Mouse (Mus musculus): Measurements from ENCODE around the gene Lrrc55.

Lrrc55 gene

GRCm38 (mm10) chr2:85135099-85135498 lies 61.9 kb downstream of the Lrrc55 start:
- in situ Hi-C loops (cut with MboI, MseI): no loop called here

- in situ Hi-C loops (cut with MboI, MseI): loop anchor here in 1 of 2 experiments (5.0 kb wide), 1 partner anchor 430 kb away; no protein-coding TSS in a partner anchor
Measured at GRCm38 (mm10) chr2:85132204-85132603, 64.8 kb downstream of the Lrrc55 start.

GRCm38 (mm10) chr2:85131724-85132123 lies 65.3 kb downstream of the Lrrc55 start:
- in situ Hi-C loops (cut with MboI, MseI): loop anchor here in 1 of 2 experiments (5.0 kb wide), 1 partner anchor 431 kb away; no protein-coding TSS in a partner anchor

- in situ Hi-C loops (cut with MboI, MseI): loop anchor here in 1 of 2 experiments (5.0 kb wide), 1 partner anchor 431 kb away; no protein-coding TSS in a partner anchor
Measured at GRCm38 (mm10) chr2:85131226-85131625, 65.8 kb downstream of the Lrrc55 start.

GRCm38 (mm10) chr2:85129496-85129971 lies 67.5 kb downstream of the Lrrc55 start:
- in situ Hi-C loops (cut with MboI, MseI): no loop called here

- in situ Hi-C loops (cut with MboI, MseI): loop anchor here (5.0 kb wide), 3 partner anchors 118 to 438 kb away; no protein-coding TSS in a partner anchor
Measured at GRCm38 (mm10) chr2:85123869-85124535, 73.0 kb downstream of the Lrrc55 start.

GRCm38 (mm10) chr2:85123187-85123868 lies 73.7 kb downstream of the Lrrc55 start:
- in situ Hi-C loops (cut with MboI, MseI): loop anchor here (5.0 kb wide), 3 partner anchors 119 to 439 kb away; no protein-coding TSS in a partner anchor

Measured in T-helper 17 cell (primary cell).